Mouse (Mus musculus) forebrain, postnatal 0 days (tissue): ENCODE measurements around the gene Nedd4. TPM values are rescaled to one million over a fixed set of nuclear protein-coding genes. Genes with fewer than 3 reads are reported as not detected.
"Not testable (repeated sequence)": the region's sequence is repeated elsewhere in the genome, so short reads cannot be mapped to it uniquely, and the experiment has no call there.

ENCODE experiments used
- ATAC-seq: fragments of 200-750 bp; cut with Nextera tagmentation; 2 replicates; pipeline ENCODE4 v1.8.0; 2017; ENCODE audit warnings: mild to moderate bottlenecking, moderate library complexity
- DNase-seq: peaks from one replicate; pipeline ENCODE4 v3.0.0-alpha.2; 2015
- H3K27ac ChIP-seq: fragments of 300-500 bp; sonication (generic); 2 replicates; pipeline ENCODE4 v1.5.1; 2014; ENCODE audit warnings: low read depth, mild to moderate bottlenecking, antibody characterized with exemption, low read length, moderate library complexity, mixed read lengths
- H3K27me3 ChIP-seq: fragments of 300-500 bp; sonication (generic); 2 replicates; pipeline ENCODE4 v1.6.1; 2014; ENCODE audit warnings: mild to moderate bottlenecking, low read length, mixed read lengths; ENCODE audit not compliant: insufficient read depth
- H3K36me3 ChIP-seq: fragments of 300-500 bp; sonication (generic); 2 replicates; pipeline ENCODE4 v1.6.1; 2014; ENCODE audit warnings: mild to moderate bottlenecking, moderate library complexity; ENCODE audit not compliant: insufficient read depth
- H3K4me1 ChIP-seq: fragments of 300-500 bp; sonication (generic); 2 replicates; pipeline ENCODE4 v1.6.1; 2014; ENCODE audit warnings: antibody characterized with exemption; ENCODE audit not compliant: insufficient read depth
- H3K4me2 ChIP-seq: fragments of 300-500 bp; sonication (generic); 2 replicates; pipeline ENCODE4 v1.6.1; 2014; ENCODE audit warnings: low read depth, mild to moderate bottlenecking, moderate library complexity
- H3K4me3 ChIP-seq: fragments of 300-500 bp; sonication (generic); 2 replicates; pipeline ENCODE4 v1.5.1; 2014; ENCODE audit warnings: low read depth, low read length, mixed read lengths
- H3K9ac ChIP-seq: fragments of 300-500 bp; sonication (generic); 2 replicates; pipeline ENCODE4 v1.6.1; 2014; ENCODE audit warnings: mild to moderate bottlenecking
- H3K9me3 ChIP-seq: fragments of 300-500 bp; sonication (generic); 2 replicates; pipeline ENCODE4 v1.6.1; 2016; ENCODE audit warnings: low read length
- CTCF ChIP-seq: sonication (generic); IDR thresholded peaks from 2 replicates; pipeline ENCODE4 v1.5.1; 2016; ENCODE audit warnings: antibody characterized with exemption, control low read depth, low read depth
- WGBS: fragments of 180-500 bp; shearing (Covaris S2); extraction: QIAGEN DNeasy Blood & Tissue Kit; methylation state at CpG from one replicate; pipeline ENCODE4 v1.1.7; 2014; 5-methylcytosine and 5-hydroxymethylcytosine counted together
- polyA plus RNA-seq: library from polyadenylated mRNA; unstranded; fragments of >200 nt; fragmentation: Nextera tagmentation; extraction: Ambion mirVana; gene quantifications from 2 replicates; pipeline ENCODE4 v1.2.1, GENCODE M21; 2015
- total RNA-seq: library from RNA; depleted of rRNA; stranded (reverse); fragments of >200 nt; gene quantifications from 2 replicates; pipeline ENCODE4 v1.2.3, GENCODE M21; 2014

Gene Nedd4
- total and polyA plus RNA-seq, 2 experiments from 2014 or later: 278 to 472 TPM

GRCm38 (mm10) chr9:72665517-72665916 lies 3.4 kb downstream of the Nedd4 start:
- ATAC-seq: no peak
- DNase-seq: no peak
- Histone ChIP-seq H3K4me2 (peak overlapping the region; percentile 69), H3K4me3 (peak overlapping the region; percentile 93; the same call in 1 of the 2 replicates), H3K27ac (peak overlapping the region; percentile 41; the same call in 1 of the 2 replicates), H3K27me3 (no peaks in the 10 kb centered on the region), H3K4me1 (peaks cover 11% of the 10 kb centered on the region), H3K36me3 (peaks cover 15% of the 10 kb centered on the region), H3K9ac (no peak overlapping the region), H3K9me3 (no peaks in the 10 kb centered on the region)
- 47% methylated on average over 7 of the region's 7 CpGs for WGBS
- TF ChIP-seq CTCF: no peak

GRCm38 (mm10) chr9:72666352-72667021 lies 4.3 kb downstream of the Nedd4 start:
- not testable (repeated sequence) for H3K27me3 ChIP-seq, H3K9ac ChIP-seq, ATAC-seq, DNase-seq, H3K27ac ChIP-seq, H3K9me3 ChIP-seq, H3K4me2 ChIP-seq, H3K4me3 ChIP-seq
- peaks cover 11% of the 10 kb centered on the region for H3K4me1 ChIP-seq
- WGBS: 80% methylated on average over 6 of the region's 8 CpGs
- H3K36me3 ChIP-seq: peaks cover 16% of the 10 kb centered on the region

GRCm38 (mm10) chr9:72667126-72667525 lies 5.0 kb downstream of the Nedd4 start:
- ATAC-seq (no peak), DNase-seq (no peak)
- Histone ChIP-seq H3K4me3 (no peak overlapping the region), H3K27me3 (no peaks in the 10 kb centered on the region), H3K9ac (no peak overlapping the region), H3K9me3 (no peaks in the 10 kb centered on the region), H3K27ac (no peak overlapping the region), H3K36me3 (peaks cover 21% of the 10 kb centered on the region), H3K4me1 (peaks cover 11% of the 10 kb centered on the region), H3K4me2 (no peak overlapping the region)
- TF ChIP-seq CTCF: no peak
- WGBS: 60% methylated on average over 3 of the region's 3 CpGs

GRCm38 (mm10) chr9:72669383-72669782 lies 7.2 kb downstream of the Nedd4 start:
- no peak overlapping the region for H3K27ac ChIP-seq
- H3K4me3 ChIP-seq: no peak overlapping the region
- DNase-seq: no peak
- 72% methylated on average over 7 of the region's 7 CpGs for WGBS
- H3K4me1 ChIP-seq: peaks cover 7% of the 10 kb centered on the region
- H3K27me3 ChIP-seq: no peaks in the 10 kb centered on the region
- TF ChIP-seq CTCF: 0 out of 2 replicates have a peak, but pooled peaks have one; percentile 18
- no peak overlapping the region for H3K9ac ChIP-seq
- ATAC-seq: no peak
- no peaks in the 10 kb centered on the region for H3K9me3 ChIP-seq
- peaks cover 29% of the 10 kb centered on the region for H3K36me3 ChIP-seq
- H3K4me2 ChIP-seq: no peak overlapping the region

GRCm38 (mm10) chr9:72672361-72672760 lies 10.2 kb downstream of the Nedd4 start:
- Histone ChIP-seq H3K36me3 (peaks cover 48% of the 10 kb centered on the region), H3K27me3 (no peaks in the 10 kb centered on the region), H3K4me2 (no peak overlapping the region), H3K9ac (no peak overlapping the region), H3K9me3 (no peaks in the 10 kb centered on the region), H3K4me3 (no peak overlapping the region), H3K4me1 (no peaks in the 10 kb centered on the region), H3K27ac (no peak overlapping the region)
- peak; percentile 93 for TF ChIP-seq CTCF
- ATAC-seq (peak; percentile 64; the same call in 1 of the 2 replicates), DNase-seq (peak; percentile 87)
- 20% methylated on average over 2 of the region's 2 CpGs for WGBS

GRCm38 (mm10) chr9:72674957-72675744 lies 13.0 kb downstream of the Nedd4 start:
- WGBS: 92% methylated on average over 6 of the region's 6 CpGs
- ATAC-seq (no peak), DNase-seq (no peak)
- TF ChIP-seq CTCF: no peak
- Histone ChIP-seq H3K27ac (no peak overlapping the region), H3K9me3 (no peaks in the 10 kb centered on the region), H3K36me3 (peaks cover 52% of the 10 kb centered on the region), H3K27me3 (no peaks in the 10 kb centered on the region), H3K4me2 (no peak overlapping the region), H3K4me1 (no peaks in the 10 kb centered on the region), H3K9ac (no peak overlapping the region), H3K4me3 (no peak overlapping the region)

- no peak for DNase-seq
- no peaks in the 10 kb centered on the region for H3K27me3 ChIP-seq
- 88% methylated on average over 3 of the region's 3 CpGs for WGBS
Observed at GRCm38 (mm10) chr9:72675745-72676200, 13.6 kb downstream of the Nedd4 start.

More at GRCm38 (mm10) chr9:72675745-72676200, 13.6 kb downstream of the Nedd4 start:
- no peaks in the 10 kb centered on the region for H3K9me3 ChIP-seq
- no peak for TF ChIP-seq CTCF
- no peak overlapping the region for H3K4me3 ChIP-seq
- H3K9ac ChIP-seq: no peak overlapping the region
- H3K36me3 ChIP-seq: peaks cover 49% of the 10 kb centered on the region
- H3K4me2 ChIP-seq: no peak overlapping the region
- H3K27ac ChIP-seq: no peak overlapping the region
- ATAC-seq: no peak
- H3K4me1 ChIP-seq: no peaks in the 10 kb centered on the region
